ENCODE assay signal across 8 mouse cellular contexts in the genomic region with DNA sequence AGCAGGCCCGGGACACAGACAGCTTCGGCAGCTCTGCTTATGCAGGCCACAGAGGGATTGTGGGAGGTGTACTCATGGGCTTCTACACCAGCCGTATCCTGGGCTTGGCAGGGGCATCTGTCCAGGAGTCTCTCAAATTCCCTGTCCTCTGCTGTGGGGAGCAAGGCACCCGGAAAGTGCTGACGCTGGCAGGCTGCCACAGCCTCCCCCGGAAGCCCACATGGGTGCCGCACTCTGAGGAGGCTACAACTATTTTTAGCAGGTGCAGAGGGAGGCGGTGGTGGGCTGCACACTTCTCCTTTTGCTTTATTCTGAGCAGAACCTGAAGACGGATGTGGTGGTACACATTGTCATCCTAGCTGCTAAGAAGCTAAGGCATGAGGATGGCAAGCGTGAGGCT. TPM values are rescaled to one million over a fixed set of nuclear protein-coding genes. Genes with fewer than 3 reads are reported as not detected.
DNase-seq lines count a peak whose midpoint lies in the region; ATAC-seq lines count a peak whose summit lies in the region.

No protein-coding gene starts in this region.

- H3K9me3 ChIP-seq in limb, embryonic 10.5 days (replicated peaks) = no peaks in the 10 kb centered on the region
- 0 out of 2 replicates have a peak, but pooled peaks cover 4% of the 10 kb centered on the region for H3K9me3 ChIP-seq in hindbrain, embryonic 10.5 days

- no peak overlapping the region for H3K27ac ChIP-seq in limb, embryonic 10.5 days
- no peak overlapping the region for H3K27ac ChIP-seq in hindbrain, embryonic 10.5 days

- H3K4me3 ChIP-seq in limb, embryonic 10.5 days = no peak overlapping the region
- no peak overlapping the region for H3K4me3 ChIP-seq in hindbrain, embryonic 10.5 days

- peak; percentile 80 for ATAC-seq in activated CD4-positive, CD25-positive, alpha-beta regulatory T cell, adult 4 months
- peak; percentile 86 to 93 for ATAC-seq in hematopoietic stem cell, adult 5-6 weeks (replicated peaks in 1 of 2; ENCODE audit: insufficient read depth in 1 of 2, low FRiP score in 2 of 2, low TSS enrichment in 1 of 2, low read depth in 1 of 2, poor library complexity in 2 of 2, severe bottlenecking in 2 of 2)

- no peaks in the 10 kb centered on the region for H3K36me3 ChIP-seq in splenic B cell, adult 2 months (ENCODE audit: control insufficient read depth, insufficient read depth, low read length, poor library complexity, severe bottlenecking)
- H3K36me3 ChIP-seq in limb, embryonic 10.5 days = no peaks in the 10 kb centered on the region
- no peaks in the 10 kb centered on the region for H3K36me3 ChIP-seq in hindbrain, embryonic 10.5 days

- no peaks in the 10 kb centered on the region for H3K27me3 ChIP-seq in splenic B cell, adult 2 months (ENCODE audit: control insufficient read depth, insufficient read depth, low read length, poor library complexity, severe bottlenecking)
- no peaks in the 10 kb centered on the region for H3K27me3 ChIP-seq in limb, embryonic 10.5 days (ENCODE audit: low read depth, poor library complexity, severe bottlenecking)
- H3K27me3 ChIP-seq in hindbrain, embryonic 10.5 days (ENCODE audit: insufficient read depth, poor library complexity, severe bottlenecking) = no peaks in the 10 kb centered on the region

- peaks cover 14% of the 10 kb centered on the region; the same call in 1 of the 2 replicates for H3K4me1 ChIP-seq in limb, embryonic 10.5 days
- no peaks in the 10 kb centered on the region; the same call in 1 of the 2 replicates for H3K4me1 ChIP-seq in hindbrain, embryonic 10.5 days (replicated peaks)

- WGBS in limb, embryonic 10.5 days = 81% methylated on average over 10 of the region's 10 CpGs
- 83% methylated on average over 10 of the region's 10 CpGs for WGBS in hindbrain, embryonic 10.5 days

- peak; percentile 32 for DNase-seq in 416B (ENCODE audit: low read depth)
- peak; percentile 59 for DNase-seq in lung, postnatal 25 days (ENCODE audit: low spot score)
- peak; percentile 90 for DNase-seq in splenic B cell, adult 2 months (ENCODE audit: low read depth, low spot score)
- DNase-seq in limb, embryonic 10.5 days (ENCODE audit: low spot score) = no peak
- no peak for DNase-seq in ovary, adult 18-20 months (ENCODE audit: low spot score)
- DNase-seq in hindbrain, embryonic 10.5 days (ENCODE audit: low spot score) = no peak

RNA-seq across cellular contexts. Expression of a gene that starts 52.4 kb away (rescaled TPM):
- 10 to 100 TPM; 35.9 to 55.7 TPM for polyA plus RNA-seq in activated CD4-positive, CD25-positive, alpha-beta regulatory T cell, adult 4 months (2017; shearing (Covaris generic))
- 3.9 and 5.7 TPM in 2 replicates for total RNA-seq in hematopoietic stem cell, adult 5-6 weeks (2017)
- polyA plus RNA-seq in limb, embryonic 10.5 days (2016; fragmentation: Nextera tagmentation; extraction: Ambion mirVana) = 0.49 TPM in 1 of 2 replicates, not detected in the other
- 0.05 and 0.17 TPM in 2 replicates for polyA plus RNA-seq in hindbrain, embryonic 10.5 days (2016; fragmentation: Nextera tagmentation; extraction: Ambion mirVana)

Comparison
In these comparisons a context has a peak if more than half of its experiments do, and no peak if none do; other contexts are left out.
1. DNase-seq: peak in 416B (single experiment), lung, postnatal 25 days (single experiment) and splenic B cell, adult 2 months (single experiment); none in limb, embryonic 10.5 days (single experiment), ovary, adult 18-20 months (single experiment) and hindbrain, embryonic 10.5 days (single experiment).
2. RNA of a gene that starts 52.4 kb away (polyA plus RNA-seq): 35.9 to 55.7 TPM in activated CD4-positive, CD25-positive, alpha-beta regulatory T cell, adult 4 months; 0.49 TPM in limb, embryonic 10.5 days and 0.05 to 0.17 TPM in hindbrain, embryonic 10.5 days; every median in the first group is over 10 times any median in the second.